Mouse (Mus musculus) left cerebral cortex, adult 11 months (tissue): ENCODE measurements at regions not wholly inside any gene's neighbourhood (a gene's known extent, or its start where the extent isn't known, plus 50 kb on each side); places are given as distances from the start of the nearest gene placed in this dataset.

Source experiments
- DNase-seq: peaks from one replicate; pipeline ENCODE4 v3.0.0; 2022; ENCODE audit warnings: low spot score

- DNase-seq, result no peak
Observed at GRCm38 (mm10) chr1:185519811-185520210, 65.2 kb downstream of the Slc30a10 start.

GRCm38 (mm10) chr1:185524020-185524419 is 69.4 kb downstream of the Slc30a10 start:
- DNase-seq, result no peak

GRCm38 (mm10) chr1:185533471-185533870 is 78.8 kb downstream of the Slc30a10 start:
- no peak for DNase-seq

- DNase-seq, result no peak
Observed at GRCm38 (mm10) chr1:185534129-185534528, 79.5 kb downstream of the Slc30a10 start.

DNA sequence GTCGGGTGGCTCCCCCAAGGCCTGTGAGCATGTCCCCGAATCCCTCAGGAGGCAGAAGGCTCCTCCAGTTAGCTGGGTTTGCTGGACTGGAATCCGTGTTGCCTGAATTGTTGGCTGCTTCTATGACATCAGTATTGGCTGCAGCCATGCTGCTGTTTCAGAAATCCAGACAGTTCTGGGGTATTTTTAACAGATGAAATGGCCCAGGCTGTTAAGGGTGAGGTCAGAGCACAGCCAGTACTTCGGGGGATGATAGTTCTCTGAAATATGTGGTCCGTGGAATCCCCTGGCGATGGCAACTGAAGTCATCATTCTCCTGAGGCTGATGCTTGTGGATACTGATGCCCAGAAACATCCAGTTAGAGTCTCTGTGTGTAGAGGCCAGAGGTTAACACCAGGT is 80.7 kb downstream of the Slc30a10 start:
- no peak for DNase-seq

DNA sequence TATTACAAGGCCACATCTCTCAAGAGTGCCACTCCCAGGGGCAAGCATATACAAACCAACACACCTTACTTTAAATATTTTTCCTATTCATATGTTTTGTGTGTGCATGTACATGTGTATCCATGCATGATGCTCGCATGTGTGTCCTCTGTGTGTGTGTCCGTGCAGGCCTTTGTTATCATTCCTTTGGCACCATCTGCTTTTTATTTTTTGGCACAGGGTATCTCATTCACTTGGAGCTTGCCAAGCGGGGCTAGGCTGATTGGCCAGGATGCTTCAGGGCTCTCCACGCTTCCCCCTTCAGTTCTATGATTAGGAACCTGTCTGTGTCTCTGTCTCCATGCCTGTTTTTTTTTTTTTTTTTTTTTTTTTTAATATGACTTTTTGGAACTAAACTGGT is 82.6 kb downstream of the Slc30a10 start:
- no peak for DNase-seq

DNA sequence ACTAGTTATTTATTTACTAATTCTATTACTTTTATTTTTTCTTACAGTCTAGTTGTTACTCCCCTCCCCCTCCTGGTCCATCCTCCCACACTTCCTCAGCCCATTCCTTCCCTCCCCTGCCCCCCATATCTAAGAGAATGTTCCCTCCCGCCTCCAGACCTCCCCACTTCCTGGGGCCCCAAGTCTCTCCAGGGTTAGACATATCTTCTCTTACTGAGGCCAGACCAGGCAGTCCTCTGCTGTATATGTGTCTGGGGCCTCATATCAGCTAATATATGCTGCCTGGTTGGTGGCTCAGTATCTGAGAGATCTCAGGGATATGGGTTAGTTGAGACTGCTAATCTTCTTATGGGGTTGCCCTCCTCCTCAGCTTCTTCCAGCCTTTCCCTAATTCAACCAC is 84.8 kb downstream of the Slc30a10 start:
- no peak for DNase-seq

DNA sequence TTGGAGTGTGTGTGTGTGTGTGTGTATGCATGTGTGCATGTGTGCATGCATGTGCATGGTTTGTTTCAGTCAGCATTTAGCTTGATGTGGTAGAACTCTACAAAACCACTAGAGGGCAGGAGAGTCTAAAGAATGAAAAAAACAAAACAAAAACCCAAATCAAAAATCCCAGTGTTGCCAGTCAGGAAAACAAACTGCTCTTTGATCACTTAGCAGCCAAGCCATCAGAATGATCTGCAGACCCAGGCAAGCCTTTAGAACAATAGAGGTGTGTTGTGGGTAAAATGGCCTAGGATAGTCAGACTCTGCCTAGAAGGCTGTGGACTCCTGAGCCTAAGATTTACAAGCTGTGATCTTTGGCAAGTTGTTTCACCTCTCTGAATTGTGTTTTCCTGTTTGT is 91.7 kb downstream of the Slc30a10 start:
- peak; percentile 9 for DNase-seq

DNA sequence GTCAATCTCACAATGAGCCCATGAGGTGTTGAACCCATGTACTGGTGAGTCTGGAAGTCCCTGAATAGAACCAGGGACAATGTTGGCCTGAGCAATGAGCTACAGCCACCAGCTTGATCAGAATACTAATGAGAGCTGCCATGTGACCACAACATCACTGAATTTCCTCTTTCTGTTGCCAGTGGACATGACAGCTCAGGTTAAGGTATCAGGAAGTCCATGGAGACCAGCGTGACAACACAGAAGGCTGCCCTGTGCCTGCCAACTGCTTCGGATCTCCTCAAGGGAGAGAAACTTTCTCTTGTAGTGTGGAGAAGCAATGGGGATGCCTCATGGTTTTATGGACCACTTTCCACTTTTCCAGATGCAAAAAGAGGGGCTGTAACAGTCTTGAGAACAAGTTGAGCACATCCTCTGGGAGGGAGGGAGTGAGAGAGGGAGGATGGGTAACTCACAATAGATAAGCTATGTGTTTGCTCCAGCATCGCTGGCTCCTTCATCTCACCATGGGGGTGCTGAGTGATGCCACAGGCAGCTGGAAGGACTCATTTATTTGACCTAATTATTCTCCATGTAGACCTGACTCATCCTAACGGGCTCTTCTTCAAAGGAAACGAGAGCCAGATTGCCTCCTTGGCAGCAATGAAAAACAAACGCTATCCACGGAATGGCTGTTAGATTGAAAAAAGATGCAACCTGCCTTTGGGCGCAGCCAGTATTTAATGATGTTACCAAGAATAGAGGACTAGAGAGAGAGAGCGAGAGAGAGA is 118.3 kb downstream of the Slc30a10 start:
- DNase-seq, result no peak

GRCm38 (mm10) chr1:185574978-185575377 is 120.3 kb downstream of the Slc30a10 start:
- DNase-seq, result no peak

DNA sequence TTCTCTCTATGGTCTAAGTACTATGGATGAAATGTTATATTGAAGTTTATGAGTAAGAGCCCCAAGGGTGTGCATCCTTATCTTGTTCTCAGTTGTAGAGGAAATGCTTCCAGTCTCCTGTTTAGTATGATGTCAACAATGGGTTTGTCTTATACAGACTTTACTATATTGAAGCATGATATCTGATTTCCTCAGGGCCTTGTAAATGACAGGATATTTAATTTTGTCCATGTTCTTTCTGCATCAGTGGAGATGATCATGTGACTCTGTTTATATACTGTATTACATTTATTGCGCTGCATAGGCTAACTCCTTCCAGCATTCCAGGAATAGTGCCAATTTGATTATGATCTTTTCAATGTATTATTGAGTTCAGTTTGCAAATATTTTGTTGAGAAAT is 125.2 kb downstream of the Slc30a10 start:
- DNase-seq, result no peak

GRCm38 (mm10) chr1:185585191-185585870 is 130.7 kb downstream of the Slc30a10 start:
- no peak for DNase-seq

GRCm38 (mm10) chr1:185587671-185588347 is 133.2 kb downstream of the Slc30a10 start:
- DNase-seq, result no peak

GRCm38 (mm10) chr1:185588348-185588719 is 133.7 kb downstream of the Slc30a10 start:
- DNase-seq, result no peak

DNA sequence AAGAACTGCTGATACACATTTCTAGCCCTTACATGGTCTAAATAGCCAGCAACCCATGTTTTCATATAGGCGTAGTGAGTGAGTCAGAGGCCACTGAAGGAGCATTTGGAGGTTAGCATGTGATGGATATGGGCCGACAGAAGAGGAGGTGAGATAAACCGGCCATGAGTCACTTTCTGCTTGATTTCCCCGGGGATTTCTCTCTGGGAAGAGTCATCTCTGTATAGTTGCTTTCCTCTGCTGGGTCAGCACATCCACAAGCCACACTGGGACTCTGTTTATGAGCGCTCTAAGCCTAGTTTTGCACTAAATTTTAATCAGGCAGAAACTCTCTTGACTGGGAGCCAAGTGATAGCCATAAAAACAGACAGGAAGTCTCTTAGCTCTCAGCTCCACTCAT is 142.2 kb downstream of the Slc30a10 start:
- DNase-seq, result no peak

DNA sequence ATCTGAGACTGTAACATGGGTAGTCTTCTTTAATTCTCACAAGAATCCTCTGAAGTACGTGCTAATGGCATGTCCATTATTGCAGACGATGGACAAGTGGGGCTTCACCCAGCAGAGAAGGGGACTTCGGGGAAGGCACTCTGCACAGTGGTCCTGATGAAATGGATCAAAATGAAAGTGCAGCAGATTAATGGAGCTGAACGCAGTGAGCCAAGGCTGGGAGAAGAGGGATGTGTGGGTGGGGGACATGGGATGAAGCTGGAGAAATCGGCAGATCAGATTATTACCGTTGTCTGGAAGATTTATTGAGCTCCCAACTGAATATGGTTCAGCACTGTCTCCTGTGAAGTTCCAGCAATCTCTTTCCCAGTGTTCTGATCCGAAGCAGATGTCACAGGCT is 143.9 kb downstream of the Slc30a10 start:
- DNase-seq, result no peak

DNA sequence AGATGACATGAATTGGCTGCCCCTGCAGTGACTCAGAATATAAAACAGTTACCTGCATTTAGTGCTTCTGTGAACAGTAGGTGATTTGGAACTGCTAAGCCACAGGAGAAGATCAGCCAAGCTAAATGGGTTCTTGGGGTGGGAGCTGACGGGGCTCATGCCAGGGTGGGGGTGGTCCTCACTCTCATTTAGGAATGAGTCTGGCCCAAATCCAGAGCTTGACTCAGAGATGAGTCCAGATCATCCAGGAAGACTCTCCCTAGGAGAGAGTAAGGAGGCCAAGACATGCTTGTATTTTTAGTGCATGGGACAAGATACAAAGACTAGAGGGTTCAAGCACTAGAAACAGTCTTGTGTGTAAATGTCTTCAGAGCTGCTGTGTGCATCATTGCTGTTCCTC is 146.5 kb downstream of the Slc30a10 start:
- DNase-seq, result no peak

DNA sequence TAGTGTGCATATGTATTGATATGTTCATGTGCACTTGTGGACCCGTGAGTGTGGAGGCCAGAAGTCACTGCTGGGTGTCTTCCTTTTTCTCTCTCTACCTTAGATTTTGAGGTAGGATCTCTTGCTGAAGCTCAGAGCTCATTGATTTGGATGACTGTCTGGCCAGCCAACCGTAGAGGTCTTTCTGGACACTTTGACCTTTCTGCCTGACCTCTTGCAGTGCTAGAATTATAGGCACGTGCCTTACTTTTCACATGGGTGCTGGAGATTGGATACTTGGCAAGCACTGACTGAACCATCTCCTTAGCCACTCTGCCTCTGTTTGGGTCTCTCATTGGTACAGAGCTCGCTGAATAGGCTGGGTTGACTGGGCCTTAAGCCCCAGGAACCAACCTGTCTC is 151.3 kb downstream of the Slc30a10 start:
- DNase-seq, result no peak

DNA sequence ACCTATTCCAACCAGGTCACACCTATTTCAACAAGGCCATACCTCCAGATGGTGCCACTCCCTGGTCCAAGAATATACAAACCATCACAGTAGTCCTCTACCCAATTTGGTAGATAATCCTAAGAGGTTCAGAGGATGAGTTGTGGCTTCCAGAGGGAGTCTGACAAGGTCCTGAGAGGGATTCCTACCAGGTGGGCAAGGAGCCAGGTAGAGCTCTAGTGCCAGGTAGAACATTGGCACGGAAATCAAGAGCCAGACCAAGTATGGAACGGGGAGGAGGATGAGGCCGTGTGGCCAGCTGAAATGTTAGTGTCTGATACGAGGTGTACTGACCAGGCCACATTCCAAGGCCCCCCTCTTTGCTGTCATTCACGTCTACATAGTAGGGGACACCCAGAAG is 153.0 kb downstream of the Slc30a10 start:
- DNase-seq, result no peak

DNA sequence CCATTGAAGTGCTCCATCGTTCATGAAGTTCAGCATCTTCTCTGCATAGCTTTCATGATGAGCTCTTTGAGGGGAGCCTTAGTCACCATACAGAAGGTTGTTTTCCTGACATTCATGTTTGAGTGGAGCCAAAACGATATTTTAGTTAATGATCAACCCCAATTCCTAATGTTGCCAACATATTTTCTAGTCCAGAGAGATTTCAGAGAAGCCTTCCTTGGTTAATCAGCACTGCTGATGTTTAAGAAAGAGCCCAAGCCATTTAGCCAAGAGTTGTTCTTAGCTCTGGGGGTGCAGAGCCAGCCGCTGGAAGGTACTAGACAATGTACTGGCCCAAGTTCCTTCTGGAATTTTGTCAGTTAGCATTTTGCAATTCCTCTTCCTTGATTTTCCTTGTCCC is 153.8 kb downstream of the Slc30a10 start:
- no peak for DNase-seq

DNA sequence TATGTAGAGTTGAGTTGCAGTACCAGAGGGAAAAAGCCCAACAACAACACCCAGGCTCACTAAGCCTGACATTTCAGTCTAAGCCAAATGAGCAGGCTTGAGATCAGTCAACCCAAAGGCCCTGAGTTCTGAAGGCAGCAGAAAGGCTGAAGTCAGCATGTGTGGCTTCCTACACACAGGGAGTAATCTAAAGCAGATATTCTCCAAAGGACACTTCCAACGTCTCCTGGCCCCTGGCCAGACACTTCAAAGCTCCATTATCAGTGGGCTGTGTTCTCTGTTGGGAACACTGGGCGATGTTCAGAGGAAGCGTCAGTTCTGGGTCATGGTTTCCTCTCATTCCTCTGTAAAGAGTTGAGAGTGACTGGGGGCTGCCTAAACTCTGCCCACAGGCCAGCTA is 155.9 kb downstream of the Slc30a10 start:
- no peak for DNase-seq

DNA sequence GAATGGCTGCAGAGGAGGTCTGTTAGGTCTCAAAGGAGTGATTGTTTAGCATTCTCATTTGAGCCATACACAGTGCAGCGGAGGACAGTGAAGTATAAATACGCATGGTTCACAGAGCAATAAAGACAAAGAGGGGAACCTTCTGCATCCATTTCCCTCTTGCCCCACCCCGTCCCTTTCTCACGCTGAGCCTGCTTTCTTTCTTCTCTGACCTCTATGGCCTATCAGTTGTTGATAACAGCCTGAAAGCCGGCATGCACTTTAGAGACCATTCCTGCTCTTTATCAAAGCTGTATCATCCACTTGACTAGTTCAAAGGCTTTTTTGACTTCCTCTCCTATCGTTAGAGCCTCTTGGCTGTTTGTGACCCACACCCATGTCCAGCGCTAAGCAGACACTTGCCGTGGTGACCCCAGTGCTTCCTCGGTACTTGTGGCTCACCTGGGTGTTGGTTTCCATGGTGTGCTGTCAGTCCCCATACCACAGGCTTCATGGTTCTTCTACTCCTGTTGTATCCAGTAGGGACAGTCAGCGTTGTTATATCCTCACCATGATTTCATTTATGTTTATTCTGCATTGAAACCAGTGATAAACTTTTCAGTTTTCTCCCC is 161.3 kb downstream of the Slc30a10 start:
- no peak for DNase-seq

DNA sequence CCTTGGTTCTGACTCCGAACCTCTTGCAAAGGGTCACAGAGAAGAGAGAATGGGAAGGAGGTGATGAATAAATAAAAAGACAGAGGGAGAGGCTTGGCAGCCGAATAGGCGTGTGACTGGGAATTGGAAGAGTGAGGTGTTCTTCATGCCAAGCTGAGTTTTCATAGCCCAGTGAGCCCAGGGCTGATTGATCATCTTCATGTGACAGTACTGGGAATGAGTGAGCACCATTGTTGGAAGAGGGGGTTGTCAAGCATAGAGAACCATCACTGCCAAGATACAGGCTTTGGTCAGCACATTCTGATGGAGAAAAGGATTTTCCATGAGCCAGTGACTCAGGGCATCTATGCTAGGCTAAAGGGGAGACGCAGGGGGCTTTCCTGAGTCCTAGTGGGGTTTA is 163.0 kb downstream of the Slc30a10 start:
- peak; percentile 4 for DNase-seq
